Mouse (Mus musculus) CH12.LX (cell line): ENCODE data around the gene Stk32c. TPM values are rescaled to one million over a fixed set of nuclear protein-coding genes. Genes with fewer than 3 reads are reported as not detected.

Experiments
- DNase-seq: peaks from one replicate; pipeline ENCODE4 v3.0.0-alpha.2; 2013; ENCODE audit errors: extremely low read depth
- H3K27ac ChIP-seq: 2 replicates; pipeline ENCODE4 v1.5.1; 2012; ENCODE audit warnings: low read depth, mild to moderate bottlenecking, control low read depth, moderate library complexity; ENCODE audit not compliant: insufficient read depth
- H3K27me3 ChIP-seq: replicated peaks from 2 replicates; pipeline ENCODE3; 2012; ENCODE audit warnings: inconsistent platforms
- H3K36me3 ChIP-seq, 2 experiments: replicated peaks in 1 of 2; 2 replicates each; pipeline versions ENCODE3 to v1.6.1; 2012; ENCODE audit warnings: inconsistent platforms in 1 of 2, low read length in 1 of 2, mild to moderate bottlenecking in 1 of 2, mixed read lengths in 1 of 2, moderate library complexity in 1 of 2; ENCODE audit not compliant: control insufficient read depth in 1 of 2, insufficient read depth in 1 of 2
- H3K4me1 ChIP-seq, 2 experiments: 2 replicates each; pipeline ENCODE4 v1.6.1; 2012; ENCODE audit warnings: inconsistent platforms in 1 of 2, moderate library complexity in 1 of 2; ENCODE audit not compliant: insufficient read depth in 2 of 2, control insufficient read depth in 1 of 2
- H3K4me2 ChIP-seq: 2 replicates; pipeline ENCODE4 v1.6.1; 2012; ENCODE audit warnings: low read depth, mild to moderate bottlenecking, control low read depth; ENCODE audit not compliant: poor library complexity, insufficient read depth, severe bottlenecking
- H3K4me3 ChIP-seq, 3 experiments: fragments of 150-350 bp in 1 of 3; sonication (generic) in 1 of 3; replicated peaks in 1 of 3; 2 replicates each; pipeline versions ENCODE3 to v1.5.1; 2011 to 2012; ENCODE audit warnings: low read depth in 2 of 3, low read length in 2 of 3, mild to moderate bottlenecking in 2 of 3, moderate library complexity in 2 of 3, control low read depth in 1 of 3, improper control_type of control experiment in 1 of 3, inconsistent platforms in 1 of 3, mixed read lengths in 1 of 3; ENCODE audit not compliant: poor library complexity in 1 of 3
- H3K79me2 ChIP-seq: replicated peaks from 2 replicates; pipeline ENCODE4 v1.6.1; 2012; ENCODE audit warnings: mild to moderate bottlenecking, moderate library complexity; ENCODE audit not compliant: control insufficient read depth, poor library complexity, insufficient read depth, severe bottlenecking; ENCODE audit errors: extremely low read depth
- H3K9ac ChIP-seq: 2 replicates; pipeline ENCODE4 v1.6.1; 2012; ENCODE audit warnings: low read depth, mild to moderate bottlenecking, control low read depth, moderate library complexity; ENCODE audit not compliant: insufficient read depth
- H3K9me3 ChIP-seq: replicated peaks from 2 replicates; pipeline ENCODE3; 2012; ENCODE audit warnings: low read length, inconsistent platforms, mixed read lengths
- CHD2 ChIP-seq: IDR thresholded peaks from 2 replicates; pipeline ENCODE4 v1.6.1; 2011; ENCODE audit warnings: low read length, improper control_type of control experiment
- CTCF ChIP-seq, 2 experiments: IDR thresholded peaks in 1 of 2; conservative IDR thresholded peaks in 1 of 2; 2 replicates each; pipeline ENCODE4 v1.5.1; 2011 to 2012; ENCODE audit warnings: low read depth in 2 of 2, low read length in 2 of 2, improper control_type of control experiment in 1 of 2, inconsistent platforms in 1 of 2, mild to moderate bottlenecking in 1 of 2, moderate library complexity in 1 of 2
- ETS1 ChIP-seq: conservative IDR thresholded peaks from 2 replicates; pipeline ENCODE4 v1.6.1; 2012; ENCODE audit warnings: low read depth, mild to moderate bottlenecking, inconsistent platforms, low read length, improper control_type of control experiment, moderate library complexity
- GABPA ChIP-seq: IDR thresholded peaks from 2 replicates; pipeline ENCODE4 v1.6.1; 2012; ENCODE audit warnings: low read depth, low read length, improper control_type of control experiment, inconsistent platforms; ENCODE audit not compliant: insufficient replicate concordance
- HCFC1 ChIP-seq: IDR thresholded peaks from 2 replicates; pipeline ENCODE4 v1.6.1; 2012; ENCODE audit warnings: low read depth, mild to moderate bottlenecking, inconsistent platforms, low read length, improper control_type of control experiment
- JUN ChIP-seq: IDR thresholded peaks from 2 replicates; pipeline ENCODE4 v1.6.1; 2011; ENCODE audit warnings: low read depth, mild to moderate bottlenecking, low read length, improper control_type of control experiment, moderate library complexity; ENCODE audit not compliant: insufficient read depth
- JUND ChIP-seq: conservative IDR thresholded peaks from 2 replicates; pipeline ENCODE4 v1.6.1; 2011; ENCODE audit warnings: low read depth, low read length, improper control_type of control experiment
- MAFK ChIP-seq: IDR thresholded peaks from 2 replicates; pipeline ENCODE4 v1.6.1; 2011; ENCODE audit warnings: low read length, improper control_type of control experiment; ENCODE audit not compliant: insufficient replicate concordance
- MAX ChIP-seq: IDR thresholded peaks from 2 replicates; pipeline ENCODE4 v1.6.1; 2011; ENCODE audit warnings: low read length, improper control_type of control experiment
- MYC ChIP-seq: IDR thresholded peaks from 2 replicates; pipeline ENCODE4 v1.6.1; 2011; ENCODE audit warnings: low read depth, mild to moderate bottlenecking, improper control_type of control experiment, low read length
- NELFE ChIP-seq: IDR thresholded peaks from 2 replicates; pipeline ENCODE4 v1.6.1; 2011; ENCODE audit warnings: low read depth, low read length, improper control_type of control experiment
- NRF1 ChIP-seq: IDR thresholded peaks from 2 replicates; pipeline ENCODE4 v1.6.1; 2014; ENCODE audit warnings: low read depth, mild to moderate bottlenecking, inconsistent platforms, low read length, improper control_type of control experiment, moderate library complexity
- POLR2A ChIP-seq: IDR thresholded peaks from 2 replicates; pipeline ENCODE4 v1.6.1; 2011; ENCODE audit warnings: low read depth, mild to moderate bottlenecking, improper control_type of control experiment, low read length
- POLR2AphosphoS2 ChIP-seq: IDR thresholded peaks from 2 replicates; pipeline ENCODE4 v1.6.1; 2011; ENCODE audit warnings: low read depth, low read length, improper control_type of control experiment
- SIN3A ChIP-seq: IDR thresholded peaks from 2 replicates; pipeline ENCODE4 v1.6.1; 2012; ENCODE audit warnings: low read length, improper control_type of control experiment, inconsistent platforms
- SMC3 ChIP-seq: IDR thresholded peaks from 2 replicates; pipeline ENCODE4 v1.6.1; 2011; ENCODE audit warnings: low read depth, low read length, improper control_type of control experiment
- TBP ChIP-seq: conservative IDR thresholded peaks from 2 replicates; pipeline ENCODE4 v1.6.1; 2011; ENCODE audit warnings: low read depth, low read length, improper control_type of control experiment
- TCF12 ChIP-seq: IDR thresholded peaks from 2 replicates; pipeline ENCODE4 v1.6.1; 2014; ENCODE audit warnings: low read depth, mild to moderate bottlenecking, inconsistent platforms, low read length, improper control_type of control experiment
- USF1 ChIP-seq: IDR thresholded peaks from 2 replicates; pipeline ENCODE4 v1.6.1; 2014; ENCODE audit warnings: low read depth, mild to moderate bottlenecking, inconsistent platforms, low read length, improper control_type of control experiment
- USF2 ChIP-seq: conservative IDR thresholded peaks from 2 replicates; pipeline ENCODE4 v1.6.1; 2011; ENCODE audit warnings: low read depth, low read length, improper control_type of control experiment
- ZC3H11A ChIP-seq: IDR thresholded peaks from 2 replicates; pipeline ENCODE4 v1.6.1; 2012; ENCODE audit warnings: low read depth, mild to moderate bottlenecking, inconsistent platforms, low read length, improper control_type of control experiment
- ZKSCAN1 ChIP-seq: IDR thresholded peaks from 2 replicates; pipeline ENCODE4 v1.6.1; 2012; ENCODE audit warnings: low read depth, inconsistent platforms, low read length, improper control_type of control experiment, borderline replicate concordance
- ZNF384 ChIP-seq: IDR thresholded peaks from 2 replicates; pipeline ENCODE4 v1.6.1; 2012; ENCODE audit warnings: low read depth, low read length, improper control_type of control experiment, inconsistent platforms
- dilution Hi-C: fragments of 300-500 bp; cut with MboI; formaldehyde crosslinking; loops from 2 replicates; pipeline ENCODE4 v1.14.3; 2020; ENCODE audit warnings: low sequenced_read_pairs; ENCODE audit not compliant: extremely low pct_unique_long_range_greater_than_20kb, extremely low pct_ligation_motif_present
- in situ Hi-C: fragments of 300-500 bp; cut with MboI; formaldehyde crosslinking; loops from 3 replicates; pipeline ENCODE4 v1.14.3; 2019; ENCODE audit warnings: low sequenced_read_pairs, low pct_ligation_motif_present, low pct_unique_long_range_greater_than_20kb, mixed read lengths
- polyA plus RNA-seq: library from polyadenylated mRNA; unstranded; fragments of >175 nt; gene quantifications from 2 replicates; pipeline ENCODE4 v1.2.1, GENCODE M21; 2012; ENCODE audit warnings: low read depth; ENCODE audit not compliant: insufficient read length
- total RNA-seq, 2 experiments: library from RNA; depleted of rRNA; stranded (reverse); fragments of 300-350 nt in 1 of 2; fragments of >200 nt in 1 of 2; gene quantifications; 2 replicates each; pipeline ENCODE4 v1.2.3; 2012 to 2014

Stk32c gene
- total and polyA plus RNA-seq, 3 experiments = not detected

DNA sequence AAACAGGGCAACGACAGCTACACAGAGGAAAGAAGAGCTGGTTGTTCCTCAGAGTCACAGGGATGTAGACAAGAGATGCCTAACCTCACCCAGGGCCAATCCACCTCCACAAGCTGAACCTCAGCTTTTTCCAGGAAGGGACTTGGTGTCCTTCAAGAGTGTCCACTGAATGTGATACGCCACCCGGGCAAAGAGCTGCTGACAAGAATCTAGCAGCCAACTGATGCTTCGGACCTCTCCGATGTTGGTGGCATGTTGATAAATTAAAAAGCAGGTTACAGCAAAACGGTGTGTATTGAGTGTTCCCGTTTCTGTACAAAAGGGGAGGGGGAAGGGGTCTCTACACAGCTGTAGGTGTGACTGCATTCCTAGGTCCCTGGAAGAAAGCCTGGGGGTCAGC lies 28.3 kb downstream of the Stk32c start:
- no peak overlapping the region for H3K4me3 ChIP-seq

DNA sequence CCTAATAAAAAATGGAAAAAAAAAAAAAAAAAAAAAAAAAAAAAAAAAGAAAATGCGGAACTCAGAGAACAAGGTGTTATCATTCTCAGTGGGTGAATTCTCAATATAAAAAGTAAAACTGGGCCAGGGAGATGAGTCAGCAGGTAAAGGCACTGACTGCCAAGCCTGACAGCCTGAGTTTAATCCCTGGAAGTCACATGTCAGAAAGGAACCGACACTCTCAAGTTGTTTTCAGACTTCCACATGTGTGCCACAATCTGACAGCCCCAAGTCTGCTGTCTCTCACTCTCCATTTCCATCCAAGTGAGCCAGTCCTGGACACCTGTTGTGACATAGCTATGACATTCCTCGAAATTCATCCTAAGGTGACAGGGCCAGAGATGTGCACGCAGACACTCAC lies 28.7 kb downstream of the Stk32c start:
- in situ Hi-C loops = no loop called here
- dilution Hi-C loops = no loop called here
- Histone ChIP-seq H3K27ac (no peak overlapping the region), H3K9me3 (peaks cover 9% of the 10 kb centered on the region), H3K79me2 (no peaks in the 10 kb centered on the region), H3K4me3 (no peak overlapping the region), H3K4me2 (no peak overlapping the region), H3K36me3 (no peaks in the 10 kb centered on the region), H3K9ac (no peak overlapping the region), H3K4me1 (peaks cover 0 to 2% of the 10 kb centered on the region in 2 experiments; a peak in 2 of 4 replicates), H3K27me3 (peaks cover 59% of the 10 kb centered on the region)
- no peak for DNase-seq
- TF ChIP-seq MAFK (no peak), SIN3A (no peak), MYC (no peak), CTCF (conservative IDR thresholded peaks at IDR 0.05 in 1 of 2, IDR thresholded peaks at IDR 0.05 in 1 of 2; ENCODE audit: low read depth in 2 of 2, low read length in 2 of 2) (no peak), TCF12 (no peak), POLR2A (no peak), USF2 (no peak)

More for the DNA sequence above, 28.3 kb downstream of the Stk32c start:
- Histone ChIP-seq H3K4me2 (no peak overlapping the region), H3K27me3 (peaks cover 55% of the 10 kb centered on the region), H3K79me2 (no peaks in the 10 kb centered on the region), H3K9ac (no peak overlapping the region), H3K36me3 (no peaks in the 10 kb centered on the region), H3K9me3 (peaks cover 9% of the 10 kb centered on the region), H3K4me1 (peaks cover 0 to 2% of the 10 kb centered on the region in 2 experiments; a peak in 2 of 4 replicates), H3K27ac (no peak overlapping the region)
- no peak for DNase-seq
- no peak for TF ChIP-seq ZKSCAN1
- TF ChIP-seq TBP = no peak
- TF ChIP-seq USF2 = no peak
- TF ChIP-seq ZNF384 = no peak
- dilution Hi-C loops = no loop called here
- in situ Hi-C loops = no loop called here

DNA sequence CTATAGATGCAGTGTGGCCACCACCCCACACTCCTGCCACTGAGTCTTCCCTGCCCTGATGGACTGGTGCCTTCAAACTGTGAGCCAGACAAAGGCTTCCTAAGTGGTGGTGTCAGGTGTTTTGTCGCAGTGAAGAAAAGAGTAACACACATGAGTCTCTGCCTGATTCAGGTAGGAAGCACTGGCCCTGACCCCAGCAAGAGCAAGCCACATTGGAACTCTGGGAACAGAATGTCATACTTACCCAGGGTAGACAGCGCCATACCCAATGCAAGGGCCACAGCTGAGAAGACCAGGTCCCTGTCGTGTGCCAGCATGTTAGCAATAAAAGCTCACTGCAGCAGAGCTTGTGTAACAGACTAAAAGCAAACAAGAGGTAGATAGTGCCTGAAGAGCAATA lies 33.0 kb downstream of the Stk32c start:
- H3K9me3 ChIP-seq = peaks cover 3% of the 10 kb centered on the region
- no peak for DNase-seq
- H3K4me2 ChIP-seq = no peak overlapping the region
- H3K36me3 ChIP-seq = no peaks in the 10 kb centered on the region
- in situ Hi-C loops (no loop called here), dilution Hi-C loops (no loop called here)
- TF ChIP-seq JUN (no peak), MAFK (no peak), SMC3 (no peak), USF2 (no peak), POLR2A (no peak), JUND (no peak), NRF1 (no peak), MAX (no peak), ZC3H11A (no peak), CTCF (conservative IDR thresholded peaks at IDR 0.05 in 1 of 2, IDR thresholded peaks at IDR 0.05 in 1 of 2; ENCODE audit: low read depth in 2 of 2, low read length in 2 of 2) (no peak), ETS1 (no peak), CHD2 (no peak), USF1 (no peak), HCFC1 (no peak), NELFE (no peak), GABPA (no peak), POLR2AphosphoS2 (no peak)
- no peak overlapping the region for H3K27ac ChIP-seq
- H3K79me2 ChIP-seq = no peaks in the 10 kb centered on the region
- H3K27me3 ChIP-seq = peaks cover 80% of the 10 kb centered on the region
- no peak overlapping the region for H3K4me3 ChIP-seq
- H3K9ac ChIP-seq = no peak overlapping the region
- H3K4me1 ChIP-seq = peaks cover 0 to 2% of the 10 kb centered on the region in 2 experiments; a peak in 1 of 4 replicates
